Mouse (Mus musculus) limb, embryonic 11.5 days (tissue): ENCODE results near the gene Slc22a23. TPM values are rescaled to one million over a fixed set of nuclear protein-coding genes. Genes with fewer than 3 reads are reported as not detected.

Experiments used
- ATAC-seq: fragments of 200-750 bp; cut with Nextera tagmentation; 2 replicates; pipeline ENCODE4 v1.8.0; 2017; ENCODE audit warnings: low read depth; ENCODE audit not compliant: insufficient number of reproducible peaks, low FRiP score, low TSS enrichment
- DNase-seq: peaks from one replicate; pipeline ENCODE4 v3.0.0-alpha.2; 2015; ENCODE audit warnings: low spot score
- H3K27ac ChIP-seq: fragments of 300-500 bp; sonication (generic); replicated peaks from 2 replicates; pipeline ENCODE4 v1.5.1; 2014; ENCODE audit warnings: low read depth, mild to moderate bottlenecking, low read length
- H3K27me3 ChIP-seq: fragments of 300-500 bp; sonication (generic); 2 replicates; pipeline ENCODE4 v1.6.1; 2014; ENCODE audit warnings: mild to moderate bottlenecking, low read length, mixed read lengths; ENCODE audit not compliant: control insufficient read depth, insufficient read depth
- H3K36me3 ChIP-seq: fragments of 300-500 bp; sonication (generic); 2 replicates; pipeline ENCODE4 v1.6.1; 2014; ENCODE audit warnings: mild to moderate bottlenecking, low read length, moderate library complexity, mixed read lengths; ENCODE audit not compliant: control insufficient read depth, insufficient read depth
- H3K4me1 ChIP-seq: fragments of 300-500 bp; sonication (generic); 2 replicates; pipeline ENCODE4 v1.6.1; 2014; ENCODE audit warnings: low read length, mixed read lengths; ENCODE audit not compliant: control insufficient read depth, insufficient read depth
- H3K4me2 ChIP-seq: fragments of 300-500 bp; sonication (generic); 2 replicates; pipeline ENCODE4 v1.6.1; 2014; ENCODE audit warnings: low read depth, mild to moderate bottlenecking, moderate library complexity; ENCODE audit not compliant: severe bottlenecking
- H3K4me3 ChIP-seq: fragments of 300-500 bp; sonication (generic); 2 replicates; pipeline ENCODE4 v1.5.1; 2014; ENCODE audit warnings: low read depth, low read length
- H3K9ac ChIP-seq: fragments of 300-500 bp; sonication (generic); 2 replicates; pipeline ENCODE4 v1.6.1; 2014; ENCODE audit warnings: mild to moderate bottlenecking, low read length
- H3K9me3 ChIP-seq: fragments of 300-500 bp; sonication (generic); 2 replicates; pipeline ENCODE4 v1.6.1; 2016; ENCODE audit warnings: low read length; ENCODE audit not compliant: control insufficient read depth
- WGBS: fragments of 180-500 bp; shearing (Covaris S2); extraction: QIAGEN DNeasy Blood & Tissue Kit; methylation state at CpG from one replicate; pipeline ENCODE4 v1.1.7; 2014; 5-methylcytosine and 5-hydroxymethylcytosine counted together
- polyA plus RNA-seq: library from polyadenylated mRNA; unstranded; fragments of >200 nt; fragmentation: Nextera tagmentation; extraction: Ambion mirVana; gene quantifications from 2 replicates; pipeline ENCODE4 v1.2.1, GENCODE M21; 2014

The Slc22a23 gene
- polyA plus RNA-seq, 1 experiment from 2014 or later = 3.2 TPM

- no peak overlapping the region for H3K27ac ChIP-seq
- H3K4me1 ChIP-seq = no peaks in the 10 kb centered on the region
- ATAC-seq (no peak), DNase-seq (no peak)
- no peaks in the 10 kb centered on the region for H3K36me3 ChIP-seq
- no peaks in the 10 kb centered on the region for H3K9me3 ChIP-seq
- no peak overlapping the region for H3K4me2 ChIP-seq
- no peak overlapping the region for H3K9ac ChIP-seq
- H3K4me3 ChIP-seq = no peak overlapping the region
- WGBS = 35% methylated on average over 3 of the region's 3 CpGs
- no peaks in the 10 kb centered on the region for H3K27me3 ChIP-seq
These were observed 125.3 kb downstream of the Slc22a23 start for GRCm38 (mm10) chr13:34219728-34220127.

- H3K27me3 ChIP-seq = no peaks in the 10 kb centered on the region
- no peak overlapping the region for H3K27ac ChIP-seq
- no peak overlapping the region for H3K9ac ChIP-seq
- no peaks in the 10 kb centered on the region for H3K9me3 ChIP-seq
- no peaks in the 10 kb centered on the region for H3K36me3 ChIP-seq
- no peak overlapping the region for H3K4me2 ChIP-seq
- no peak for DNase-seq
- H3K4me1 ChIP-seq = no peaks in the 10 kb centered on the region
- H3K4me3 ChIP-seq = no peak overlapping the region
- ATAC-seq = no peak
- WGBS = 91% methylated on average over 3 of the region's 3 CpGs
These were observed 126.2 kb downstream of the Slc22a23 start for GRCm38 (mm10) chr13:34218776-34219175.

GRCm38 (mm10) chr13:34214855-34215254, 130.1 kb downstream of the Slc22a23 start:
- no peak overlapping the region for H3K9ac ChIP-seq
- no peak overlapping the region for H3K27ac ChIP-seq
- H3K27me3 ChIP-seq = no peaks in the 10 kb centered on the region
- DNase-seq = no peak
- H3K4me3 ChIP-seq = no peak overlapping the region
- WGBS = 90% methylated on average over 3 of the region's 3 CpGs
- ATAC-seq = no peak
- no peak overlapping the region for H3K4me2 ChIP-seq
- no peaks in the 10 kb centered on the region for H3K9me3 ChIP-seq
- H3K4me1 ChIP-seq = no peaks in the 10 kb centered on the region
- H3K36me3 ChIP-seq = no peaks in the 10 kb centered on the region

- Histone ChIP-seq H3K4me2 (no peak overlapping the region), H3K27me3 (no peaks in the 10 kb centered on the region), H3K4me3 (no peak overlapping the region), H3K27ac (no peak overlapping the region), H3K36me3 (no peaks in the 10 kb centered on the region), H3K4me1 (no peaks in the 10 kb centered on the region), H3K9ac (no peak overlapping the region), H3K9me3 (no peaks in the 10 kb centered on the region)
- DNase-seq (no peak), ATAC-seq (no peak)
- 64% methylated on average over 10 of the region's 10 CpGs for WGBS
These were observed 132.2 kb downstream of the Slc22a23 start for GRCm38 (mm10) chr13:34212735-34213212.

GRCm38 (mm10) chr13:34211261-34211775, 133.7 kb downstream of the Slc22a23 start:
- H3K27ac ChIP-seq = no peak overlapping the region
- DNase-seq = no peak
- H3K9ac ChIP-seq = no peak overlapping the region
- no peak overlapping the region for H3K4me3 ChIP-seq
- no peaks in the 10 kb centered on the region for H3K9me3 ChIP-seq
- no peak for ATAC-seq
- no peaks in the 10 kb centered on the region for H3K27me3 ChIP-seq
- no peak overlapping the region for H3K4me2 ChIP-seq
- H3K4me1 ChIP-seq = no peaks in the 10 kb centered on the region
- WGBS = 71% methylated on average over 4 of the region's 4 CpGs
- no peaks in the 10 kb centered on the region for H3K36me3 ChIP-seq

- Histone ChIP-seq H3K27me3 (no peaks in the 10 kb centered on the region), H3K4me1 (no peaks in the 10 kb centered on the region), H3K27ac (no peak overlapping the region), H3K9ac (no peak overlapping the region), H3K4me3 (no peak overlapping the region), H3K4me2 (no peak overlapping the region), H3K9me3 (no peaks in the 10 kb centered on the region), H3K36me3 (no peaks in the 10 kb centered on the region)
- 83% methylated on average over 6 of the region's 6 CpGs for WGBS
- no peak for DNase-seq
- no peak for ATAC-seq
These were observed 137.1 kb downstream of the Slc22a23 start for GRCm38 (mm10) chr13:34207714-34208470.

GRCm38 (mm10) chr13:34205216-34205615, 139.8 kb downstream of the Slc22a23 start:
- no peaks in the 10 kb centered on the region for H3K9me3 ChIP-seq
- H3K36me3 ChIP-seq = no peaks in the 10 kb centered on the region
- H3K9ac ChIP-seq = no peak overlapping the region
- no peak overlapping the region for H3K27ac ChIP-seq
- no peak for DNase-seq
- H3K4me2 ChIP-seq = no peak overlapping the region
- no peaks in the 10 kb centered on the region for H3K4me1 ChIP-seq
- H3K4me3 ChIP-seq = no peak overlapping the region
- no peaks in the 10 kb centered on the region for H3K27me3 ChIP-seq
- no peak for ATAC-seq
- 93% methylated on average over 3 of the region's 3 CpGs for WGBS

- H3K27ac ChIP-seq = no peak overlapping the region
- no peaks in the 10 kb centered on the region; the same call in 1 of the 2 replicates for H3K36me3 ChIP-seq
- no peak for ATAC-seq
- H3K9ac ChIP-seq = no peak overlapping the region
- WGBS = 100% methylated on average over 1 of the region's 1 CpGs
- H3K27me3 ChIP-seq = no peaks in the 10 kb centered on the region
- no peak for DNase-seq
- H3K9me3 ChIP-seq = no peaks in the 10 kb centered on the region
- no peak overlapping the region for H3K4me3 ChIP-seq
- no peaks in the 10 kb centered on the region for H3K4me1 ChIP-seq
- no peak overlapping the region for H3K4me2 ChIP-seq
These were observed 149.3 kb downstream of the Slc22a23 start for GRCm38 (mm10) chr13:34195676-34196075.
